Mouse (Mus musculus): ENCODE measurements around the gene Kbtbd8. TPM values are rescaled to one million over a fixed set of nuclear protein-coding genes. Genes with fewer than 3 reads are reported as not detected.
A peak's percentile ranks its signal among the peaks of the same experiment; 100 is the strongest.

Gene Kbtbd8
- total RNA-seq (2021): 1 to 10 TPM; 4.5 to 4.7 TPM
- long read RNA-seq, experiment 1, partial matches to known transcripts: 0 of 1 reads
- long read RNA-seq, experiment 1, other reads (novel, unspliced or antisense): 1 of 1 reads
- long read RNA-seq, experiment 2, full-length matches to known transcripts: 1 of 5 reads
- long read RNA-seq, experiment 2, partial matches to known transcripts: 0 of 5 reads
- long read RNA-seq, experiment 2, other reads (novel, unspliced or antisense): 4 of 5 reads

GRCm38 (mm10) chr6:95116946-95117345 is at the start of gene Kbtbd8:
Kbtbd8 (plus strand) TSS chr6:95117240.
- intact Hi-C loops (cut with DNase I): no loop called here
- no peak for TF ChIP-seq CTCF (IDR thresholded peaks at IDR 0.05)
- Histone ChIP-seq H3K4me3 (peak within 1 kb of the TSS; percentile 87), H3K27ac (peak within 1 kb of the TSS; percentile 86)
- DNase-seq: peak; percentile 16

GRCm38 (mm10) chr6:95069753-95070152 is 47.3 kb upstream of the Kbtbd8 start:
- no peak overlapping the region for H3K4me3 ChIP-seq
- intact Hi-C loops (cut with DNase I): no loop called here
- TF ChIP-seq CTCF (IDR thresholded peaks at IDR 0.05): no peak
- DNase-seq: no peak
- no peak overlapping the region for H3K27ac ChIP-seq

- TF ChIP-seq CTCF (IDR thresholded peaks at IDR 0.05): no peak
- intact Hi-C loops (cut with DNase I): no loop called here
- Histone ChIP-seq H3K4me3 (no peak overlapping the region), H3K27ac (no peak overlapping the region)
- no peak for DNase-seq
Measured at GRCm38 (mm10) chr6:95085276-95085675, 31.8 kb upstream of the Kbtbd8 start.

- H3K27ac ChIP-seq: no peak overlapping the region
- no peak for TF ChIP-seq CTCF (IDR thresholded peaks at IDR 0.05)
- intact Hi-C loops (cut with DNase I): no loop called here
- H3K4me3 ChIP-seq: no peak overlapping the region
- DNase-seq: no peak
Measured at GRCm38 (mm10) chr6:95087154-95087846, 29.7 kb upstream of the Kbtbd8 start.

- Histone ChIP-seq H3K27ac (no peak overlapping the region), H3K4me3 (no peak overlapping the region)
- TF ChIP-seq CTCF (IDR thresholded peaks at IDR 0.05): peak; percentile 45
- intact Hi-C loops (cut with DNase I): no loop called here
- DNase-seq: no peak
Measured at GRCm38 (mm10) chr6:95088075-95088474, 29.0 kb upstream of the Kbtbd8 start.

GRCm38 (mm10) chr6:95094695-95095094 is 22.3 kb upstream of the Kbtbd8 start:
- Histone ChIP-seq H3K27ac (no peak overlapping the region), H3K4me3 (no peak overlapping the region)
- no peak for TF ChIP-seq CTCF (IDR thresholded peaks at IDR 0.05)
- intact Hi-C loops (cut with DNase I): loop anchor here (5.0 to 10.0 kb wide), 2 partner anchors 110 to 1913 kb away; no protein-coding TSS in a partner anchor
- no peak for DNase-seq

GRCm38 (mm10) chr6:95098366-95099109 is 18.5 kb upstream of the Kbtbd8 start:
- intact Hi-C loops (cut with DNase I): loop anchor here (5.0 to 10.0 kb wide), 2 partner anchors 106 to 1909 kb away; no protein-coding TSS in a partner anchor
- Histone ChIP-seq H3K27ac (no peak overlapping the region), H3K4me3 (no peak overlapping the region)
- DNase-seq: peak; percentile 84
- TF ChIP-seq CTCF (IDR thresholded peaks at IDR 0.05): peak; percentile 99; the same call in 1 of the 2 replicates

GRCm38 (mm10) chr6:95103706-95104105 is 13.3 kb upstream of the Kbtbd8 start:
- H3K4me3 ChIP-seq: no peak overlapping the region
- TF ChIP-seq CTCF (IDR thresholded peaks at IDR 0.05): no peak
- no peak overlapping the region for H3K27ac ChIP-seq
- intact Hi-C loops (cut with DNase I): no loop called here
- DNase-seq: no peak

GRCm38 (mm10) chr6:95108437-95108836 is 8.6 kb upstream of the Kbtbd8 start:
- TF ChIP-seq CTCF (IDR thresholded peaks at IDR 0.05): no peak
- no peak for DNase-seq
- no peak overlapping the region for H3K4me3 ChIP-seq
- H3K27ac ChIP-seq: no peak overlapping the region
- intact Hi-C loops (cut with DNase I): no loop called here

GRCm38 (mm10) chr6:95109691-95110450 is 7.2 kb upstream of the Kbtbd8 start:
- H3K27ac ChIP-seq: no peak overlapping the region
- intact Hi-C loops (cut with DNase I): no loop called here
- H3K4me3 ChIP-seq: no peak overlapping the region
- DNase-seq: no peak
- TF ChIP-seq CTCF (IDR thresholded peaks at IDR 0.05): no peak

GRCm38 (mm10) chr6:95112015-95112414 is 5.0 kb upstream of the Kbtbd8 start:
- DNase-seq: no peak
- H3K4me3 ChIP-seq: no peak overlapping the region
- no peak overlapping the region for H3K27ac ChIP-seq
- intact Hi-C loops (cut with DNase I): no loop called here
- TF ChIP-seq CTCF (IDR thresholded peaks at IDR 0.05): no peak

- no peak overlapping the region for H3K4me3 ChIP-seq
- TF ChIP-seq CTCF (IDR thresholded peaks at IDR 0.05): no peak
- H3K27ac ChIP-seq: no peak overlapping the region
- DNase-seq: no peak
- intact Hi-C loops (cut with DNase I): no loop called here
Measured at GRCm38 (mm10) chr6:95116513-95116912, 527 bp upstream of the Kbtbd8 start.

All from gastrocnemius, adult 2 months (tissue).